Mouse (Mus musculus) megakaryocyte, embryonic 14.5 days (primary cell): Measurements from ENCODE around the gene Acta2.

Source experiments
- FLI1 ChIP-seq: IDR thresholded peaks from 2 replicates; pipeline ENCODE4 v1.6.1; 2012; ENCODE audit warnings: low read length, inconsistent platforms, mixed read lengths
- GATA1 ChIP-seq: IDR thresholded peaks from 3 replicates; pipeline ENCODE4 v1.6.1; 2012; ENCODE audit warnings: mixed read lengths, low read length, inconsistent platforms, borderline replicate concordance

DNA sequence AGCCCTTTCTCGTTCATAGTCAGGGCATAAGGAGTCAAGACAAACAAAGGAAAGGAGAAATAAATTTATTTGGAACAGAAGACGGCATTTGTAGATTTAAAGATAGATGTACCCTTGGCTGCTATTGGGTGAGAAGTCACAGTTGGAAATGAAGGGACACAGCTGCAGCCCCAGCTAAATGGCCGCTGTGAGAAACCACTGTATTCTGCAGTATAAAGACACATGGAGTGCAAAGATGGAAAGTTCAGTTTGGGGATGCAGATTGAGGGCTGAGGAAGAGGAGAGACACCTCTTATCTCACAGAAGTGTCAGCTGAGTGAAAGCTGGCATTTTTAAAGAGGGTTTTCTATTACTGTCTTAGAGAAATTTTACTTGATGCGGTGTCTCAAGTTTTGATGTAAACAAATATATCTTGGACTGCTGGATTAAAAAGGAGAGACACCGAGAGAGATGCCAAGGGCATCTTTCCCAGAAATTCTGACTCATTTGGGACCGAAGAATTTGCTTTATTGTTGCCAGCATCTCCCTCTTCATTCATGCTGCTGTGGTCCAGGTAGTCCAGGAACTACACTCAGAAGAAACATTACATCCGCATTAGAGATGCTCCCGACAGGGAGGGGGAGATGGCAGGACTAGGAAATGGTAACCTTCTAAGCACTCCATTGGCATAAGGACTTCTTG, 48.5 kb downstream of the Acta2 start:
- TF ChIP-seq GATA1, result no peak
- no peak for TF ChIP-seq FLI1
